Mouse (Mus musculus) thymus, postnatal 0 days (tissue): Measurements from ENCODE around the gene Ssxb5. TPM values are rescaled to one million over a fixed set of nuclear protein-coding genes. Genes with fewer than 3 reads are reported as not detected.
"Not testable (repeated sequence)": the region's sequence is repeated elsewhere in the genome, so short reads cannot be mapped to it uniquely, and the experiment has no call there.

Source experiments
- DNase-seq: peaks from one replicate; pipeline ENCODE4 v3.0.0-alpha.2; 2015; ENCODE audit warnings: low spot score
- polyA plus RNA-seq: library from polyadenylated mRNA; unstranded; fragments of >200 nt; fragmentation: Nextera tagmentation; extraction: Ambion mirVana; gene quantifications from 2 replicates; pipeline ENCODE4 v1.2.1, GENCODE M21; 2015

The Ssxb5 gene
- not detected in 2 replicates for polyA plus RNA-seq

- DNase-seq, result not testable (repeated sequence)
Observed at GRCm38 (mm10) chrX:8803391-8803790, at the start of gene Ssxb5. Gene Ssxb5, plus strand, starts transcription at chrX:8803691.

GRCm38 (mm10) chrX:8832043-8832442 lies 28.6 kb downstream of the Ssxb5 start:
- DNase-seq, result peak; percentile 1

GRCm38 (mm10) chrX:8843694-8844093 lies 40.2 kb downstream of the Ssxb5 start, which contains the start of gene Gm6592:
Gene Gm6592, plus strand, starts transcription at chrX:8843994.
- DNase-seq, result no peak

GRCm38 (mm10) chrX:8852486-8852885 lies 49.0 kb downstream of the Ssxb5 start:
- no peak for DNase-seq

Other genes with a start within 250 kb of the Ssxb5 start
- not detected in 2 replicates for gene Ssxb3, start 211.9 kb upstream of the Ssxb5 start, polyA plus RNA-seq
- not detected in 2 replicates for gene Ssxb8, start 112.8 kb upstream of the Ssxb5 start, polyA plus RNA-seq
- gene Ssx9, start 55.3 kb upstream of the Ssxb5 start, polyA plus RNA-seq, result not detected in 2 replicates
- gene Gm6592, start 40.3 kb downstream of the Ssxb5 start, polyA plus RNA-seq, result not detected in 2 replicates
- gene Gm5751, start 70.6 kb downstream of the Ssxb5 start, polyA plus RNA-seq, result not detected in 2 replicates
- 0.67 and 0.78 TPM in 2 replicates for gene B630019K06Rik, start 88.7 kb downstream of the Ssxb5 start, polyA plus RNA-seq
- not detected in 2 replicates for gene Fthl17b, start 159.3 kb downstream of the Ssxb5 start, polyA plus RNA-seq
- gene Fthl17c, start 172.9 kb downstream of the Ssxb5 start, polyA plus RNA-seq, result not detected in 2 replicates
- not detected in 2 replicates for gene Fthl17d, start 183.1 kb downstream of the Ssxb5 start, polyA plus RNA-seq
- not detected in 2 replicates for gene Fthl17e, start 229.8 kb downstream of the Ssxb5 start, polyA plus RNA-seq